Comparison of ENCODE assay signal across 8 mouse cellular contexts in genomic region chr2:94059459-94059858, GRCm38 (mm10). TPM values are rescaled to one million over a fixed set of nuclear protein-coding genes. Genes with fewer than 3 reads are reported as not detected.
A peak's percentile ranks its signal among the peaks of the same experiment; 100 is the strongest.
DNase-seq lines count a peak whose midpoint lies in the region; ATAC-seq and TF ChIP-seq lines count a peak whose summit lies in the region.

No protein-coding gene starts in this region.

- H3K27ac ChIP-seq in ES-E14 (ENCODE audit: insufficient read depth, low read depth, low read length, poor library complexity, severe bottlenecking), result no peak overlapping the region
- no peak overlapping the region for H3K27ac ChIP-seq in liver, postnatal 0 days (ENCODE audit: low read depth)
- H3K27ac ChIP-seq in midbrain, embryonic 13.5 days, result no peak overlapping the region
- H3K27ac ChIP-seq in forebrain, embryonic 15.5 days (replicated peaks), result no peak overlapping the region

- no peak overlapping the region for H3K4me3 ChIP-seq in ES-E14 (ENCODE audit: insufficient read depth in 1 of 2, low read depth in 1 of 2, low read length in 2 of 2, poor library complexity in 1 of 2, severe bottlenecking in 1 of 2)
- no peak overlapping the region for H3K4me3 ChIP-seq in liver, postnatal 0 days (ENCODE audit: low read depth, low read length)
- no peak overlapping the region for H3K4me3 ChIP-seq in midbrain, embryonic 13.5 days (replicated peaks)
- no peak overlapping the region for H3K4me3 ChIP-seq in forebrain, embryonic 15.5 days

- TF ChIP-seq EP300 in liver, postnatal 0 days (IDR thresholded peaks at IDR 0.05; ENCODE audit: low read depth), result no peak

- H3K9ac ChIP-seq in ES-E14 (ENCODE audit: insufficient read depth, low read depth, low read length, poor library complexity, severe bottlenecking), result no peak overlapping the region
- H3K9ac ChIP-seq in liver, postnatal 0 days (replicated peaks), result no peak overlapping the region
- H3K9ac ChIP-seq in midbrain, embryonic 13.5 days (replicated peaks), result no peak overlapping the region
- no peak overlapping the region for H3K9ac ChIP-seq in forebrain, embryonic 15.5 days (replicated peaks)

- peak; percentile 51 to 55 for DNase-seq in cerebellum, postnatal 10 days
- DNase-seq in layer of hippocampus, postnatal 10 days (ENCODE audit: low spot score in 2 of 2), result peak; percentile 41 to 67
- no peak for DNase-seq in layer of hippocampus, postnatal 14 days (ENCODE audit: low spot score in 2 of 2)
- no peak for DNase-seq in ES-E14 (ENCODE audit: low read depth, low spot score)
- DNase-seq in liver, postnatal 0 days, result peak; percentile 32

- in situ Hi-C loops in ES-E14 (cut with MboI; ENCODE audit: low sequenced_read_pairs in 2 of 2, unreplicated experiment in 2 of 2), result no loop called here

- no peaks in the 10 kb centered on the region for H3K36me3 ChIP-seq in ES-E14 (ENCODE audit: control insufficient read depth, insufficient read depth, low read length, poor library complexity, severe bottlenecking)
- no peaks in the 10 kb centered on the region for H3K36me3 ChIP-seq in liver, postnatal 0 days (replicated peaks; ENCODE audit: insufficient read depth, low read length)
- no peaks in the 10 kb centered on the region for H3K36me3 ChIP-seq in midbrain, embryonic 13.5 days
- H3K36me3 ChIP-seq in forebrain, embryonic 15.5 days, result no peaks in the 10 kb centered on the region

- no peaks in the 10 kb centered on the region for H3K9me3 ChIP-seq in ES-E14 (ENCODE audit: control insufficient read depth, insufficient read depth, low read depth, low read length)
- no peaks in the 10 kb centered on the region for H3K9me3 ChIP-seq in liver, postnatal 0 days (ENCODE audit: low read length)
- H3K9me3 ChIP-seq in midbrain, embryonic 13.5 days, result no peaks in the 10 kb centered on the region
- H3K9me3 ChIP-seq in forebrain, embryonic 15.5 days, result no peaks in the 10 kb centered on the region

- H3K27me3 ChIP-seq in liver, postnatal 0 days (ENCODE audit: insufficient read depth, low read length), result no peaks in the 10 kb centered on the region
- H3K27me3 ChIP-seq in midbrain, embryonic 13.5 days, result no peaks in the 10 kb centered on the region
- H3K27me3 ChIP-seq in forebrain, embryonic 15.5 days, result no peaks in the 10 kb centered on the region

- ATAC-seq in cerebellum, adult (ENCODE audit: insufficient number of reproducible peaks, low FRiP score, low TSS enrichment), result no peak
- no peak for ATAC-seq in liver, postnatal 0 days
- no peak for ATAC-seq in midbrain, embryonic 13.5 days
- no peak for ATAC-seq in forebrain, embryonic 15.5 days (replicated peaks)

- H3K4me2 ChIP-seq in liver, postnatal 0 days (ENCODE audit: low read depth, low read length), result no peak overlapping the region
- no peak overlapping the region for H3K4me2 ChIP-seq in midbrain, embryonic 13.5 days (replicated peaks)
- no peak overlapping the region for H3K4me2 ChIP-seq in forebrain, embryonic 15.5 days (replicated peaks)

- H3K4me1 ChIP-seq in ES-E14 (ENCODE audit: control insufficient read depth in 2 of 2, insufficient read depth in 2 of 2, low read length in 2 of 2, poor library complexity in 1 of 2), result no peaks in the 10 kb centered on the region
- no peaks in the 10 kb centered on the region for H3K4me1 ChIP-seq in liver, postnatal 0 days (ENCODE audit: insufficient read depth)
- H3K4me1 ChIP-seq in midbrain, embryonic 13.5 days (replicated peaks), result no peaks in the 10 kb centered on the region
- H3K4me1 ChIP-seq in forebrain, embryonic 15.5 days, result no peaks in the 10 kb centered on the region

- TF ChIP-seq CTCF in liver, postnatal 0 days (IDR thresholded peaks at IDR 0.05; ENCODE audit: low read depth), result peak; percentile 53

- WGBS in liver, postnatal 0 days (ENCODE audit: insufficient replicate concordance), result 77% methylated on average over 5 of the region's 5 CpGs
- 85% methylated on average over 5 of the region's 5 CpGs for WGBS in midbrain, embryonic 13.5 days
- WGBS in forebrain, embryonic 15.5 days, result 80% methylated on average over 5 of the region's 5 CpGs

TF ChIP-seq in ES-E14, 5 proteins besides CTCF, POLR2A, EP300 and RAD21:
- TF ChIP-seq HCFC1 (IDR thresholded peaks at IDR 0.05; ENCODE audit: borderline replicate concordance, insufficient read depth, low read length), result no peak
- TF ChIP-seq ZNF384 (IDR thresholded peaks at IDR 0.05; ENCODE audit: low read depth, low read length), result no peak
- TF ChIP-seq MAFK (IDR thresholded peaks at IDR 0.05; ENCODE audit: insufficient read depth, low read depth, low read length), result no peak
- TF ChIP-seq ZC3H11A (IDR thresholded peaks at IDR 0.05; ENCODE audit: borderline replicate concordance, low read depth, low read length), result 0 out of 2 replicates have a peak, but pooled peaks have one; percentile 2
- TF ChIP-seq CHD2 (IDR thresholded peaks at IDR 0.05; ENCODE audit: low read depth, low read length), result no peak

RNA-seq across cellular contexts. Expression of gene Alkbh3, which starts 48.9 kb away (rescaled TPM):
- 10 to 100 TPM; 22.6 to 26.9 TPM for total RNA-seq in layer of hippocampus, postnatal 10 days (2021)
- 10 to 100 TPM; 21.0 to 26.7 TPM for total RNA-seq in layer of hippocampus, postnatal 14 days (2021)
- 41.5 and 50.2 TPM in 2 replicates for total RNA-seq in ES-E14 (2012; rRNA removed)
- polyA plus RNA-seq in liver, postnatal 0 days (2015; fragmentation: Nextera tagmentation; extraction: Ambion mirVana), result 24.8 and 28.9 TPM in 2 replicates
- 53.5 and 59.6 TPM in 2 replicates for polyA plus RNA-seq in midbrain, embryonic 13.5 days (2015; fragmentation: Nextera tagmentation; extraction: Ambion mirVana)
- polyA plus RNA-seq in forebrain, embryonic 15.5 days (2015; fragmentation: Nextera tagmentation; extraction: Ambion mirVana), result 54.9 and 58.1 TPM in 2 replicates

Comparison
In these comparisons a context has a peak if more than half of its experiments do, and no peak if none do; other contexts are left out.
1. DNase-seq: peak in cerebellum, postnatal 10 days (2 of 2), layer of hippocampus, postnatal 10 days (2 of 2) and liver, postnatal 0 days (single experiment); none in layer of hippocampus, postnatal 14 days (0 of 2) and ES-E14 (single experiment).